Mouse (Mus musculus) E14TG2a.4 (cell line): ENCODE data around the gene Nsd1.
A peak's percentile ranks its signal among the peaks of the same experiment; 100 is the strongest.
"Not testable (repeated sequence)": the region's sequence is repeated elsewhere in the genome, so short reads cannot be mapped to it uniquely, and the experiment has no call there.

ENCODE experiments used
- H3K27me3 ChIP-seq: 2 replicates; pipeline ENCODE4 v1.6.1; 2014; ENCODE audit warnings: low read length, control low read depth; ENCODE audit not compliant: insufficient read depth
- H3K36me3 ChIP-seq: 2 replicates; pipeline ENCODE4 v1.6.1; 2014; ENCODE audit warnings: low read length, control low read depth; ENCODE audit not compliant: insufficient read depth
- H3K4me1 ChIP-seq: replicated peaks from 2 replicates; pipeline ENCODE4 v1.6.1; 2014; ENCODE audit warnings: low read depth, low read length, control low read depth
- H3K4me3 ChIP-seq: replicated peaks from 2 replicates; pipeline ENCODE4 v1.5.1; 2014; ENCODE audit warnings: mild to moderate bottlenecking, low read length
- H3K9me3 ChIP-seq: 2 replicates; pipeline ENCODE4 v1.6.1; 2014; ENCODE audit warnings: low read length, control low read depth
- CTCF ChIP-seq: conservative IDR thresholded peaks from 2 replicates; pipeline ENCODE4 v1.5.1; 2014; ENCODE audit warnings: low read length
- NANOG ChIP-seq: IDR thresholded peaks from 2 replicates; pipeline ENCODE4 v1.6.1; 2014; ENCODE audit warnings: borderline replicate concordance, low read length, mixed read lengths
- POU5F1 ChIP-seq: IDR thresholded peaks from 2 replicates; pipeline ENCODE4 v1.6.1; 2014; ENCODE audit warnings: low read length, borderline replicate concordance

Gene Nsd1

DNA sequence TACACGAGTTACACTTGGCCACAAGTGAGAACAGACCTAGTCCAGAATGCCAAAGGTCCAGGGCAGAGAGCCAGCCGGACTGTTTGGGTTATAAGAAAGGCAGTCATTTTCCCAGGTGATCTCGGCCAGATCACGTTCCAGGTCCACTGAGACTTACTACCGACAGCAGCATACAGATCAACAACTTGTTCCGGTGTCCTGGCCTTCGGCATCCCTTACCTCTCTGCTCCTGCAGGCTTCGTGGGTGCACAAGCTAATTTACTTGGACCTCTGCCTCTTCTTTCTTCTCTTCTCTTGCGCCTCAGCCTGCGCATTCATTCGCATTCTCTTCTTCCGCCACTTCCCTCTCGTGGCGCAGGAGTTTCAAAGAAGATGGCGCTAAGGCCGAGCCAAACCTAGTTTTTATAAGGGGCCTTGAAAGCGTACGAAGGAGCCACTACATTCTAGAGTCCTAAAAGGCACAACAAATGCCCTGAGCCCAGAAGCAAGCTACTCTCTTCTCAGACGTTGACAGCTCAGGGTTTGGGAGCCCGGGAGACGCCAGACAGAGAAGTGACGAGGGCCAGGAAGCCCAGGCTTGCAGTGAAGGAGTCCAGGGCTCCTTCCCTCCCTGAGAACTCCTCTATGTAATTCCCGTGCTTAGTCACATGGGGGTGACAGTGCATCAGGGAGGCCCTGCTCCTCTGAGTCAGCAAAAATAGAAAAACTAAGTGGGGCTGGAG is 27.2 kb upstream of the Nsd1 start:
- Histone ChIP-seq H3K36me3 (no peaks in the 10 kb centered on the region), H3K4me1 (peaks cover 52% of the 10 kb centered on the region), H3K4me3 (peak overlapping the region; percentile 75), H3K27me3 (no peaks in the 10 kb centered on the region), H3K9me3 (no peaks in the 10 kb centered on the region)
- TF ChIP-seq NANOG: no peak
- no peak for TF ChIP-seq POU5F1
- TF ChIP-seq CTCF: no peak

DNA sequence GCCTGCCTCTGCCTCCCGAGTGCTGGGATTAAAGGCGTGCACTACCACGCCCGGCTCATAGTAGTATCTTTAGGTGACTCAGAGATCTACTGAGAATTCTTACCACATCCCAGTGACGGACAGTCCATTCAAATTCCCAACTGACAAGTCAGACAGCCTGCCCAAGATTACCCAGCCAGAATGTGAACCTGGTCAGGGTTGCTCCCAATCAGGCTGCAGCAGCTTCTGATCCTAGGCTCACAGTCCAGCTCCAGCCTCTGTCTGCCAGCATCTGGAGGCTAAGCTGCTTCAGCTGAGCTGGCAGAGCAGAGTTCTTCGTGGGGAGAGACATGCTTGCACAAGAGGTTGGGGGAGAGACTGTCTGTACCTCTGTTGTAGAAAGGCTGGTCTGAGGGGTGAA is 26.2 kb upstream of the Nsd1 start:
- TF ChIP-seq CTCF (no peak), NANOG (no peak), POU5F1 (no peak)
- H3K9me3 ChIP-seq: no peaks in the 10 kb centered on the region
- no peaks in the 10 kb centered on the region for H3K27me3 ChIP-seq
- H3K36me3 ChIP-seq: no peaks in the 10 kb centered on the region
- no peak overlapping the region for H3K4me3 ChIP-seq
- H3K4me1 ChIP-seq: peaks cover 43% of the 10 kb centered on the region

DNA sequence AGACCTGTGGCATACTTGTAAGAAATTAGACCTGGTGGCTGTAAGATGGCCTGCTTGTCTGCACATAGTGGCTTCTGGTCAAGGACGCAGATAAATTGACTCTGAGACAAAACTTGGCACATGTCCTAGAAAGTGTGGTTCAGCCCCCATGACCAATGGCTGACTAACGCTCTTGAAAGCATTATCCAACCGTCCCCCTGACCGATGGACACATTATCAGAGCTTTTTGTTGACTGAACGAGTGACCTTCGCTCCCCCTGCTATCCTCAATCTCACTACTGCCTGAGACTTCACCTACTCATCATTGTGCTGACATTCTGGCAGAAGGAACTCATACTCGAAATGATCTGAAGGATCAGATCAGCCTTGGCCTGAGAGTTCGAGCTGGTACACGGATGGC is 22.5 kb upstream of the Nsd1 start:
- H3K4me1 ChIP-seq: peaks cover 31% of the 10 kb centered on the region
- H3K9me3 ChIP-seq, H3K27me3 ChIP-seq, H3K4me3 ChIP-seq, H3K36me3 ChIP-seq: not testable (repeated sequence)

GRCm38 (mm10) chr13:55189531-55190107 is 20.0 kb upstream of the Nsd1 start:
- Histone ChIP-seq H3K4me1 (peaks cover 34% of the 10 kb centered on the region), H3K27me3 (no peaks in the 10 kb centered on the region), H3K9me3 (no peaks in the 10 kb centered on the region), H3K36me3 (no peaks in the 10 kb centered on the region), H3K4me3 (peak overlapping the region; percentile 70)
- TF ChIP-seq NANOG (no peak), POU5F1 (no peak), CTCF (no peak)

DNA sequence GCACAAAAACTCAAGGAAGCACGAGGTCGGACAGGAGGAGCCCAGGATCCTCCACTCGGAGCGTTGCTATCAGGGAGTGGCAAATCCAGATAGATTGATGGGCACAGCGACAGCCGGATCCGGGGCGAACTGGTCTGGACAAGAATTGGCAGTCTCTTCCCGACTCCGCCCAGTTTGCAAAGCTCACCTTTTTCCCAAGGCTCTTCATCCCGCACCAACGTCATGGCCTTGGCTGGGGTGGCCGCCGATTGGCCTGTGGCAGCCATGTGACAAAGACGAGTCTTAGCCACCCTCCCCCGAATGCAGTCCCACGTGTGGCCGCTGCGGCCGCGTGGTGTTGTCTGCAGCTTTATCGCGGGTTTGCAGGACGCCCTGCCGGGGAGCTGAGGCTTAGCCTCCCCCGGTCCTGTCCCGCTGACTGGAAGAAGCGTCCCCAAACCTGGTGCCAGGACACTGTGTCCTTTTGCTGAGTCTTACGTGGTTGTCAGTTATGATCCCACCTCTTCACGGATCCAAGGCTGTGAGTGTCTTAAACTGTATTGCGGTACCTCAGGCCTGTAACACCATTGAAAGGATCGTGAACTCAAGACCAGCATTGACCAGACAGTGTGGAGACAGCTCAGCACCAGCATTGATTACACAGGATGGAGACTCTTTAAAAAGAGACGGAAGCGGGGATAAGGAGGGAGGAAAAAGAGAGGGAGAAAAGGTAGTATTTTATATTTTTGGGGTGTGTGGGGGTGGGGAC is 19.3 kb upstream of the Nsd1 start:
- no peaks in the 10 kb centered on the region for H3K36me3 ChIP-seq
- H3K4me1 ChIP-seq: peaks cover 37% of the 10 kb centered on the region
- no peaks in the 10 kb centered on the region for H3K9me3 ChIP-seq
- no peaks in the 10 kb centered on the region for H3K27me3 ChIP-seq
- TF ChIP-seq NANOG: no peak
- peak; percentile 13; the same call in 1 of the 2 replicates for TF ChIP-seq CTCF
- peak overlapping the region; percentile 86 for H3K4me3 ChIP-seq

DNA sequence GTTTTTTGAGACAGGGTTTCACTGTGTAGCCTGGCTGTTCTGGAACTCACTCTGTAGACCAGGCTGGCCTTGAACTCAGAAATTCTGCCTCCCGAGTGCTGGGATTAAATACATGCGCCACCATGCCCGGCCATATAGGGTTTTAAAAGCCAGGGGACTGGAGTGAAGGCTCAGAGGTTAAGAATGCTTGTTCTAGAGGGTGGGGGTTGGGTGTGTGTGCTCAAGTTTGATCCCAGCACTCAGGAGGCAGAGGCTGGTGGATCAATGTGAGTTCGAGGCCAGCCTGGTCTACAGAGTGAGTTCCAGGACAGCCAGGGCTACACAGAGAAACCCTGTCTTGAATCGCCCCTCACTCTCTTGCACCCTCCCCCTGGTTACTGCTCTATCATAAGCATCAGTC is 18.0 kb upstream of the Nsd1 start:
- no peaks in the 10 kb centered on the region for H3K27me3 ChIP-seq
- H3K36me3 ChIP-seq: no peaks in the 10 kb centered on the region
- peak overlapping the region; percentile 86 for H3K4me3 ChIP-seq
- TF ChIP-seq NANOG (no peak), POU5F1 (no peak), CTCF (no peak)
- H3K4me1 ChIP-seq: peaks cover 37% of the 10 kb centered on the region
- H3K9me3 ChIP-seq: no peaks in the 10 kb centered on the region

DNA sequence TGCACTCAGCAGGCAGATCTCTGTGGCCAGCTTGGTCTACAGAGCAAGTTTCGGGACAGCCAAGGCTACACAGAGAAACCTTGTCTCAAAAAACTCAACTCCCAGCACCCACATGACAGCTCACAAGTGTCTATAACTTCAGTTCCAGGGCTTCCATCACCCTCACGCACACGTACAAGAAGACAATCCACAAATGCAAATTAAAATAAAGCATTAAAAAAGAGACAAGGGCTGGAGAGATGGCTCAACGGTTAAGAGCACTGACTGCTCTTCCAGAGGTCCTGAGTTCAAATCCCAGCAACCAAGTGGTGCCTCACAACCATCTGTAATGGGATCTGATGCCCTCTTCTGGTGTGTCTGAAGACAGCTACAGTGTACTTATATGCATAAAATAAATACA is 6.8 kb upstream of the Nsd1 start:
- H3K27me3 ChIP-seq: not testable (repeated sequence)

GRCm38 (mm10) chr13:55203740-55204139 is 5.8 kb upstream of the Nsd1 start:
- Histone ChIP-seq H3K4me1 (peaks cover 95% of the 10 kb centered on the region), H3K27me3 (no peaks in the 10 kb centered on the region), H3K9me3 (no peaks in the 10 kb centered on the region), H3K4me3 (peak overlapping the region; percentile 14; the same call in 1 of the 2 replicates), H3K36me3 (no peaks in the 10 kb centered on the region)
- TF ChIP-seq CTCF (no peak), POU5F1 (no peak), NANOG (no peak)

More for the DNA sequence above, 6.8 kb upstream of the Nsd1 start:
- H3K9me3 ChIP-seq, H3K4me3 ChIP-seq, H3K36me3 ChIP-seq: not testable (repeated sequence)
- H3K4me1 ChIP-seq: peaks cover 94% of the 10 kb centered on the region
